Mouse (Mus musculus): ENCODE measurements around the gene Pxdn. TPM values are rescaled to one million over a fixed set of nuclear protein-coding genes. Genes with fewer than 3 reads are reported as not detected.

Gene Pxdn
- polyA plus RNA-seq, 1 experiment from 2014 or later = not detected

DNA sequence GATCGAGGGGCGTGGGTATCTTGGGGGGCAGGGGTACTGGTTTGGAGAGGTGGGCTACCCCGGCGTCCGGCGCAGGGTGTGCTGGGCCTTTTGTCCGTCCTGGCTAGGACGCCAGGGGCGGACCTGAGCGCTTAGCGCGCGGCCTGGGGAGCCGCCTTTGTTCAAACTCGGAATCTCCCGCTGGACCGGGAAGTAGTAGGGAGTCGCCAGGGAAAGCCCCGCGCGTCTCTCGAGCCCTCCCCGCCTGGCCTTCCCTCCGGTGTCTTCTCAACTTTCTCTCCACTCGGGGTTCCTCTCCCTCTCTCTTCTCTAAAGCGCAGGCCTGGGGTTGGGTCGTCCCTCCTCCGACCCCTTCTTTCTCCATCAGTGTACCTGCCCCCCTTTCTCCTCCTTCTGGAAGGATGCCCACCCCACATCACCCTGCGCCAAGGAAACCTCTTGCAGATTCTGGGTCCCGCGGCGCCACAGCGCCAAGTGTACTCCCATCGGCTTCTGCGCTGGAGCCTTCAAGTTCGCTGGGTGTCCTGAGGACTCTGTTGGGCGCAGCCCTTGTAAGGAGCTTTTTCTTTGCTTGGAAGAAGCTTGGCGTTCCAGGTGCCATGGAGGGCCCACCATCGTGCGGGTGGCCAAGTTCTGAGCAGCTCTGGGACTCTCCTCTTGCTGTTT is 1.1 kb downstream of the Pxdn start:
- H3K79me2 ChIP-seq (ENCODE audit: inconsistent target) = no peaks in the 10 kb centered on the region
- WGBS (ENCODE audit: missing documents) = 5% methylated on average over 40 of the region's 40 CpGs
- H3K27ac ChIP-seq = no peak overlapping the region
- no peaks in the 10 kb centered on the region for H3K36me3 ChIP-seq (ENCODE audit: inconsistent target)
- H3K4me3 ChIP-seq (ENCODE audit: inconsistent target) = no peak overlapping the region

DNA sequence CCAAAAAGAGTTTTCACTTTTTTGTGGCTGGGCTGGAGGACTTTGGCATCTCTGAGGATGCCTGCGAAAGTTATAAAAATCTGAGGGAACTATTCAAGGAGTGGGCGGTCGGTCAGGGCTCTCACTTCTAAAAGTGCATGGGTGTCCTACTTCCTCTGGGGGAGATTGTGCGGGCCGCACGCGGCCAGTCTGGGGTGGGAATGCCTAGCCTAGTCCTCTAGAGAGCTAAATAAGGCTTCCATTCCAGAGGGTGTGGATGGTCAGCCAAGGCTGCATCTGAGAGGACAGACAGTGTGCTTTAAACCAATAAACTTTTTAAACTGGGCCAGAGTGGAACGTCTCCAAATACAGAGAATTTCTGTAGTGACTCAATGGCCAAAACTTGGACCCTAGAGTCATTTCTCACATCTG is 1.9 kb downstream of the Pxdn start:
- H3K4me3 ChIP-seq (ENCODE audit: inconsistent target) = no peak overlapping the region
- 58% methylated on average over 8 of the region's 8 CpGs for WGBS (ENCODE audit: missing documents)
- no peaks in the 10 kb centered on the region for H3K36me3 ChIP-seq (ENCODE audit: inconsistent target)
- H3K79me2 ChIP-seq (ENCODE audit: inconsistent target) = no peaks in the 10 kb centered on the region
- H3K27ac ChIP-seq = no peak overlapping the region

DNA sequence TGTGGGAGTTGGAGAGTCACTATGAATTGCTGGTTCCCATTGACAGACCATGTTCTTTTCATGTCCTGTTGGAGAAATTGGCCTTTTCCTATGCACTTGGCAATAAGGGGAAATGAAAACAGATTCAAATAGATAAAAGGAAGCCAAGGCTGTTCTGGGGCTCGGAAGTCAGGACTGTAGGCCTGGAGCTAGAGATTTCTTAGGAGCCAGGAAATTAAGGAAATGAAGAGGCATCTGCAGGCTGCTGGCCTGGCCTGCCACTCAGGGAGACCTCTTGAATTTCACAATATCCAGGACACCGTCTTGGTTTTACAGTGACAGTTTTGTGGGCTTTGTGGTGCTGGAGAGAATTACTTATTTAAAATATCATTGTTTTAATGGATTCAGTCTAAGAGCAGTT is 5.0 kb downstream of the Pxdn start:
- H3K4me3 ChIP-seq (ENCODE audit: inconsistent target) = no peak overlapping the region
- no peak overlapping the region for H3K27ac ChIP-seq
- 92% methylated on average over 2 of the region's 2 CpGs for WGBS (ENCODE audit: missing documents)
- H3K36me3 ChIP-seq (ENCODE audit: inconsistent target) = no peaks in the 10 kb centered on the region
- H3K79me2 ChIP-seq (ENCODE audit: inconsistent target) = no peaks in the 10 kb centered on the region

DNA sequence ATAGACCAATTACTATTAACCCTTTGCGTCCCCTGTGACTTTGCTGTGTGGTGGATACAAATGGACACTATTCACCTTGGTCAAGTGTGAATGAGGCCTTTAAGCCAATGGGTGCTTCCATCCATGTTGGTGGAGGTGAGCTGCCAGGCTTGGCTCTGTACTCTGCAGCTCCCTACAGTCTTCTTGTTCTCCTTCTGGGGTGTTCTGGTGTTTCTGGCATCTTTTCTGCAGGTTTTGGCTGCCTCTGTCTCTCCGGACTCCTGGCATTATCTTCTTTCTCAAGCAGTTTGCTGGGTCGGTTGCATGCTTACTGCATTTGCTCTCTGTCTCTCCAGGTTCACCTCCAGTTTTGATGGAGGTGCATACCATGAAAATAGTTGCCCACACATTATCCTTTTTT is 7.2 kb downstream of the Pxdn start:
- H3K36me3 ChIP-seq (ENCODE audit: inconsistent target) = no peaks in the 10 kb centered on the region
- no peak overlapping the region for H3K27ac ChIP-seq
- WGBS (ENCODE audit: missing documents) = 88% methylated on average over 3 of the region's 3 CpGs
- no peak overlapping the region for H3K4me3 ChIP-seq (ENCODE audit: inconsistent target)
- H3K79me2 ChIP-seq (ENCODE audit: inconsistent target) = no peaks in the 10 kb centered on the region

DNA sequence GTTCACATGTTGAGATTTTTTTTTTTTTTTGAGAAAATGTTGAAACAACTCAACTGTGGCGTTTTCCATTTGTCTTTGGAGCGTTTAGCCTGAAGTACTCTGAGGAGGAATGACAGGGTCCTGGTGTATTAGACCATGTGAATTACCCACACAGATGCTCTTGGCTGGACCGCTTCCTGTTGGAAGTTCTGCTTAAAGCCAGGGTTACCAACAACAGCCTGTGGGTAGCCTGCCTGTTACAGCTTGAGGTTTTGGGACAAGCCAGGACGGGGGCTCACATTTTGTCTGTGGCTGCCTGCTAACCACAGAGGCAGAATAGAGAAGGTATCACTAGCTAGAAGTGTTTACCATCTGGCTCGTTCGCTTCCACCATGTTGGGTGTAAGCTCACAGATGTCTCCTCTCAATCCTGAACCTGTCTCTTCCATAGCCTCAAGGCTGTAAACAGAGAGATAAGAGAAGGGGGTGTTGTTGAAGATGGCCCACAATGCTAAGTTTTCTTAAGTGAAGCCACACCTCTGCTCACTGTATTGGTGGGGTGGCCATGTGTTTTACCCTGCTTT is 7.9 kb downstream of the Pxdn start:
- no peaks in the 10 kb centered on the region for H3K36me3 ChIP-seq (ENCODE audit: inconsistent target)
- 33% methylated on average over 6 of the region's 6 CpGs for WGBS (ENCODE audit: missing documents)
- H3K79me2 ChIP-seq (ENCODE audit: inconsistent target) = no peaks in the 10 kb centered on the region
- H3K27ac ChIP-seq = no peak overlapping the region
- H3K4me3 ChIP-seq (ENCODE audit: inconsistent target) = no peak overlapping the region

DNA sequence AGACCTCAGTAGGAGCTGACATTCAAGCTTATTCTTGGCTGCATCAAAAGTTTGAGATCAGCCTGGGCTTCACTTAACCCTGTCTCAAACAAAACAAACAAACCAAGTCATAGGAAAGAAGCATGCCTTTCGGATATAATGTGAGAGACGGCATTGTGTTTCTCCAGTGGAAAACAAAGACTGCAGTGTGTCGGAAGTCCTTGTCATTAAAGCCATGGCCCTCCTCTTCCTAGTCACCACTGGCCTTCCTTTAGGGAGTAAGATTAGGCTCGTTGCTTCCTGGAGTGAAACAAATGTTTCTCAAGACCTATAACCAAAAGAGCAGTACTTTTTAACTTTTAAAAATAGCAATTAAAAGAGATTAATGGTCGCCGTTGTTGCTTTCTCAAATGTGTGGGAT is 13.6 kb downstream of the Pxdn start:
- no peaks in the 10 kb centered on the region for H3K79me2 ChIP-seq (ENCODE audit: inconsistent target)
- H3K36me3 ChIP-seq (ENCODE audit: inconsistent target) = no peaks in the 10 kb centered on the region
- no peak overlapping the region for H3K4me3 ChIP-seq (ENCODE audit: inconsistent target)
- H3K27ac ChIP-seq = no peak overlapping the region
- WGBS (ENCODE audit: missing documents) = 75% methylated on average over 6 of the region's 6 CpGs

DNA sequence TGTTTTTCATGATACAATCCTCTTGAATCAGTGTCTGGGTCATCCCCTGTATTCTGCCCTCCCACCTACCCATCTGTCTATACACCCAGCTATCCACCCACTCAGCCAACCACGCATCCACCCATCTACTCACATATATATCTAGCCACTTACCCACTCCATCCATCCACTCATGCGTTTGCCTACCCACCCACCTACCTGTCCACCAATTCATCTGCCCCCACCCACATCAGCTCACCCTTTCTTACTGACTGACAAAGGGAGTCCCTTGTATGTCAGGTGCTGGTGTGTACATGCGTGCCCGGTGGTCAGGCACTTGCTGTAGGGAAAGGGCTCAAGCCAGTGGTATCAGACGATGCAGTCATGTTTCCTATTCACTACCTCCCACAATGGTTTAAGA is 14.1 kb downstream of the Pxdn start:
- no peaks in the 10 kb centered on the region for H3K36me3 ChIP-seq (ENCODE audit: inconsistent target)
- H3K4me3 ChIP-seq (ENCODE audit: inconsistent target) = no peak overlapping the region
- H3K79me2 ChIP-seq (ENCODE audit: inconsistent target) = no peaks in the 10 kb centered on the region
- WGBS (ENCODE audit: missing documents) = 85% methylated on average over 5 of the region's 5 CpGs
- no peak overlapping the region for H3K27ac ChIP-seq

DNA sequence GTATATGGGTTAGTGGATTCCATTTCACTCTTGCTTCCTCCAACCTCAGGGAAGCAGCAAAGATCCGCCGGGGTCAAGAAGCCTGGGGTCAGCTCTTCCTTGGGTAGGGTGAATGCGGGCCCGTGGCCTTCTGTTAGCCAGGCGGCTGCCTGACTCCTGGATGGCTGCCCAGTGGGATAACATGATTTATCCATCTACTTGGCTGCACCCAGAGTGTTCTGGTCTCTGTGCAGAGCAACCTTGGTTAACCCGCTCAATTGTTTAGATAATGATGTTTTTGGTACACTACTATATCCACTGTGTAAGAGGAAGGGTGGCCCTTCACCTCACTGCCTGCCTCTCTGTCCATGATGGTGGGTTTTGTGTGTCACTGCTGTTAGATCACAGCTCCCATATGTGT is 14.7 kb downstream of the Pxdn start:
- Histone ChIP-seq H3K4me3 (ENCODE audit: inconsistent target) (no peak overlapping the region), H3K36me3 (ENCODE audit: inconsistent target) (no peaks in the 10 kb centered on the region), H3K79me2 (ENCODE audit: inconsistent target) (no peaks in the 10 kb centered on the region), H3K27ac (no peak overlapping the region)
- 95% methylated on average over 6 of the region's 6 CpGs for WGBS (ENCODE audit: missing documents)

DNA sequence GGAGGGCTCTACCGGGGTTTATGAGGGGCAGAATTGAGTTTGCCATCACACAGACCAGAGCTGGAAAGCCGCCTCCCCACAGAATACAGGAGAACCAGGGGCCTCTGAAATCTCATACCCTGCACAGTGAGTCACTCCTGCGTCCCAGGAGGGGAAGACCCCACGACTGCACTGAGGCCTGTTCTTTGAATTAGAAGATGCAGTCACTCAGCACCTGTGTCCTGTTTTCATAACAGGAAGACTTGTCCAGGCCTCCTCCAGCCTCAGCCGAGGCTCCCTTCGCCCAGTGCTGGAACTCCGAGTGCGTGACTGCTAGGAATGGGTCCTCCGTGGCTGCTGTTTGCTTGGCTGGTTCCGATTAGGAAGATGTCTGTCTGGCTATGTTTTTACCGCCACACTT is 16.6 kb downstream of the Pxdn start:
- no peak overlapping the region for H3K27ac ChIP-seq
- no peak overlapping the region for H3K4me3 ChIP-seq (ENCODE audit: inconsistent target)
- H3K79me2 ChIP-seq (ENCODE audit: inconsistent target) = no peaks in the 10 kb centered on the region
- no peaks in the 10 kb centered on the region for H3K36me3 ChIP-seq (ENCODE audit: inconsistent target)
- WGBS (ENCODE audit: missing documents) = 76% methylated on average over 11 of the region's 11 CpGs

DNA sequence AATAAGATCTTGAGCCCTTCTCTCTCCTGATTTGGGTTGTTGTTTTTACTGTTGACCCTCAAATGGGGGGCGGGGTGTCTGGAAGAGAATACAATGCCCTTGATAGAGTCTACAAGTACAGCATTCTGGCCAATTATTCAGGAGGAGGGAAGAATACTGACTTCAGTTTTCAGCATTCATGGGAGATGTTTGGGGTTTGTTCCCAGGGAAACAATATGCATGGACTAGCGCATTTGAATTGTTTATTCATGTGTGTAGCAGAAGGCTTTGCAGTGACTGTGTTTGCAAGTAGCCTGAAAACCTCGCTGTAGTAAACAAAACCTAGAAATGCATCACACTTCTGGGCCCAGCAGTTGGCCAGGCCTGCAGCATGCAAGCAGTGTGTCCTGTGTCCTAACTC is 17.1 kb downstream of the Pxdn start:
- H3K4me3 ChIP-seq (ENCODE audit: inconsistent target) = no peak overlapping the region
- H3K79me2 ChIP-seq (ENCODE audit: inconsistent target) = no peaks in the 10 kb centered on the region
- H3K36me3 ChIP-seq (ENCODE audit: inconsistent target) = no peaks in the 10 kb centered on the region
- WGBS (ENCODE audit: missing documents) = 90% methylated on average over 3 of the region's 3 CpGs
- no peak overlapping the region for H3K27ac ChIP-seq

DNA sequence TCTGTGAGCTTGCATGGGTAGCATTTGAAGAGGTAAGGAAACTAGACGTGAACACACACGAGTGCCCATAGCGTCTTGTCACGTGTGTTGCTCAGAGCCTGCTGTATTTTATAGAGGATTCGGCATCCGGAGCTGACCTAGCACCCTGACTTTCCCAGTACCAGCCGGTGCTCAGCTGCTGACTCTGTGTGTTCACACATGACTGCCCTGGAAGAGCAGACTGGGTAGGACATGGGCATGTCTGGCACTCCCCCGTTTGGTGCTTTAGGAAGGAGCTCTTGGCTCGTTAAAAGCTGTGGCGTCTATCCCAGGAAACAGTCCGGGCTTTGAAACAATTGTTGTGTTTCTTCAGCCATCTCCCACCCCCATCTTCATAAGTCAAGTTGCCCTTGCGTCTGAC is 19.6 kb downstream of the Pxdn start:
- Histone ChIP-seq H3K36me3 (ENCODE audit: inconsistent target) (no peaks in the 10 kb centered on the region), H3K27ac (no peak overlapping the region), H3K79me2 (ENCODE audit: inconsistent target) (no peaks in the 10 kb centered on the region), H3K4me3 (ENCODE audit: inconsistent target) (no peak overlapping the region)
- 75% methylated on average over 12 of the region's 12 CpGs for WGBS (ENCODE audit: missing documents)

DNA sequence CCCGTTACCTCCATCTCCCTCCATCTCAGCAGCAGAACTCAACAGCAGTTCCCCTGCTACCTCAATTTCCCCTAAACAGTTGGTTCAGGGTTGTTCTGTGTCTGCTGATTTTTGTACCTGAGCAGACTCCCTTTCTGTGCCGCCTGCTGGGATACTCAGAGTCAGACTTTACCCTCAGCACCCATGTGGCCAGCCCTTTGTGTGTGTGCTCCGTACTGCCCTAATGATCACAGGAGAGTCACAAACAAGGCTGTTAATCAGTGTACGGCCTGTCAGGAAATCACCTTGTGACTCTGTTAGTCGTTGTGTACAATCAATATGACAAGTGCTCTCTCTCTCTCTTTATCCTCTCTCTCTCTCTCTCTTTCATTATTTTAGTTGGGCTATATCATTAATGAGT is 21.2 kb downstream of the Pxdn start:
- Histone ChIP-seq H3K36me3 (ENCODE audit: inconsistent target) (no peaks in the 10 kb centered on the region), H3K4me3 (ENCODE audit: inconsistent target) (no peak overlapping the region), H3K27ac (no peak overlapping the region), H3K79me2 (ENCODE audit: inconsistent target) (no peaks in the 10 kb centered on the region)
- WGBS (ENCODE audit: missing documents) = 84% methylated on average over 5 of the region's 5 CpGs

DNA sequence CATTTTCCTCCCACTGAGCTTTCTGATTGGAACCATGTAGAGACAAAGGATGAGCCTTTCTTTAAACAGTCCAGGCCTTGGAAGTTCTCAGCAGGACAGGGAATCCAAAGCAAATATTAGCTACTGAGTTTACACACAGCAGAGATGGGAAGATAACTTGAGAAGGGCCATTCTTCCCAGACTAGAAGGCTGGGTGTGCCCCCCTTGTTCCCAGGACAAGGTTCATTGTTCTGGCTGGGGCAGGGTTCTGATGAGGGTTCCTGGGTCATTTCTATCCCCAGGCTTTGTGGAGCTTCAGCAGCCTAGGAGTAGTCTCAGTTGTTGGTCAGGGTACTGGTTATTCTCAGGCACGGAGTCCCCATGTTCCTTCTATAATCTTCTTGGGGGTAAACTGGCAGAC is 23.6 kb downstream of the Pxdn start:
- WGBS (ENCODE audit: missing documents) = 57% methylated on average over 1 of the region's 1 CpGs
- H3K79me2 ChIP-seq (ENCODE audit: inconsistent target) = no peaks in the 10 kb centered on the region

DNA sequence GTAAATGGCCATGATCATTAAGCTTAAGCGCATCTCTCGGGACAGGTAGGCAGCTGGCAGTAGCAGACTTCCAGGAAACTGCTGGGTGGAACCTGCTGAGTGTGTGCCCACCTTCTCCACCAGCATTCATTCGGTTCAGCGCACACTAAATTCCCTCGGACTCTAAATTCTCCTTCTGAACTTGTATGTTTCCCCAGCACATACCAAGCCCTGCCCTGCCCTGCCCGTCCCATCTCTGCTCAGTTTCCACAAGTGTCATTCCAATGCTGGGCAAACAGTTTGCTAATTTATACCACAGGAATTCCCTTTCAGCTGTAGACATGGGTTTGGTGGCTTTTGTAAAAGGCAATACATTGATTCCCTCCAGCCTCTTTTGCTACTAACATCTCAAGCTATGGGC is 27.6 kb downstream of the Pxdn start:
- H3K36me3 ChIP-seq (ENCODE audit: inconsistent target) = no peaks in the 10 kb centered on the region
- no peaks in the 10 kb centered on the region for H3K79me2 ChIP-seq (ENCODE audit: inconsistent target)
- whole genome bisulfite sequencing (ENCODE audit: missing documents) = 90% methylated on average over 6 of the region's 6 CpGs
- H3K4me3 ChIP-seq (ENCODE audit: inconsistent target) = no peak overlapping the region
- no peak overlapping the region for H3K27ac ChIP-seq

More for the DNA sequence above, 23.6 kb downstream of the Pxdn start:
- Histone ChIP-seq H3K27ac (no peak overlapping the region), H3K36me3 (ENCODE audit: inconsistent target) (no peaks in the 10 kb centered on the region), H3K4me3 (ENCODE audit: inconsistent target) (no peak overlapping the region)

DNA sequence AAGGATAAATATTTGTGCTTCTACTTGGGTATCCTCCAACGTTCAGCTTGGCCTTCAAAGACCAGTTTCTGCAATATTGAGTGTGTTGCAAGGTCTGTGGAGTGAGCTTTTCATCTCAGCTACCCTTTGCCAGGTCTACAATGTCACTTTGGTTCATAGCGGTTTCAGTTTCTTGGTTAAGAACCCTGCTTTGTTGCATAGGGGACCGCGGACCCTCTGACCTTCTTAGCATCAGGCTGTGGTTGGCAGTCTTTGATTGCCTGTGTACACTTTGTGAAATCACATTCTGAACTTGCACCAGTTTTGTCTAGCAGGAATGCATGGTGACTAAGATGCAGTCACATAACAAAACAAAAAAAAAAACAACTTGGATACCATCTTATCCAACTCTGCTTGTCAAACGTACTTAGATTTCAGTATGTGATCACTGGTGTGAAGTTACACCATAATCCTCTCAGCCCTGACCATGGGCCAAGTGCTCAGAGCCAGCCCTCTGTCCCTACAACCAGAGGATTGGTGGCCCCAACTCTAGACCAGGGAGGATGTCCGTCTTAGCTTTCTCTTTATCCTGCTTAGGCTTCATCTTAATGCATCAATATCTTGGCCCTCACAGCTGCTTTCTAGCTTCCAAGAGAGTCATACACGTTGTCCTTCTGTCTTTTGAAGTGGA is 34.5 kb downstream of the Pxdn start:
- 84% methylated on average over 7 of the region's 7 CpGs for WGBS (ENCODE audit: missing documents)
- H3K36me3 ChIP-seq (ENCODE audit: inconsistent target) = no peaks in the 10 kb centered on the region
- H3K27ac ChIP-seq = no peak overlapping the region
- H3K4me3 ChIP-seq (ENCODE audit: inconsistent target) = no peak overlapping the region
- H3K79me2 ChIP-seq (ENCODE audit: inconsistent target) = no peaks in the 10 kb centered on the region
